Mouse (Mus musculus) spleen, adult 2 months (tissue): Measurements from ENCODE around the gene Pdhx. TPM values are rescaled to one million over a fixed set of nuclear protein-coding genes. Genes with fewer than 3 reads are reported as not detected.

Experiments
- DNase-seq, 2 experiments: peaks; one replicate each; pipeline versions ENCODE4 v3.0.0 to v3.0.0-alpha.2; 2012 to 2021; ENCODE audit warnings: low spot score in 2 of 2, low read depth in 1 of 2
- H3K27ac ChIP-seq: fragments of 200-500 bp; 2 replicates; pipeline ENCODE4 v1.5.1; 2012; ENCODE audit warnings: low read length, inconsistent platforms; ENCODE audit not compliant: insufficient read depth
- H3K27me3 ChIP-seq: fragments of 200-500 bp; 2 replicates; pipeline ENCODE4 v1.6.1; 2012; ENCODE audit warnings: mild to moderate bottlenecking, moderate library complexity, low read length, inconsistent platforms; ENCODE audit not compliant: control insufficient read depth, insufficient read depth
- H3K36me3 ChIP-seq: fragments of 200-500 bp; 2 replicates; pipeline ENCODE4 v1.6.1; 2012; ENCODE audit warnings: mild to moderate bottlenecking, low read length, inconsistent platforms; ENCODE audit not compliant: control insufficient read depth, insufficient read depth
- H3K4me1 ChIP-seq: fragments of 200-500 bp; 2 replicates; pipeline ENCODE4 v1.6.1; 2011; ENCODE audit warnings: inconsistent platforms; ENCODE audit not compliant: control insufficient read depth, insufficient read depth, insufficient read length
- H3K4me3 ChIP-seq: fragments of 200-500 bp; 2 replicates; pipeline ENCODE4 v1.5.1; 2011; ENCODE audit warnings: mild to moderate bottlenecking, inconsistent platforms; ENCODE audit not compliant: insufficient read depth, insufficient read length; ENCODE audit errors: extremely low read depth
- CTCF ChIP-seq: fragments of 200-500 bp; IDR thresholded peaks from 2 replicates; pipeline ENCODE4 v1.5.1; 2011; ENCODE audit warnings: mild to moderate bottlenecking, inconsistent platforms; ENCODE audit not compliant: insufficient read depth, insufficient read length, insufficient replicate concordance; ENCODE audit errors: extremely low read depth
- POLR2A ChIP-seq: fragments of 200-500 bp; IDR thresholded peaks from 2 replicates; pipeline ENCODE4 v1.6.1; 2011; ENCODE audit warnings: low read depth, low read length, inconsistent platforms
- WGBS: fragments of 180-500 bp; shearing (Covaris S2); methylation state at CpG from one replicate; pipeline ENCODE4 v1.1.7; 2018; 5-methylcytosine and 5-hydroxymethylcytosine counted together
- polyA plus RNA-seq: library from polyadenylated mRNA; depleted of rRNA; stranded (reverse); fragments of >200 nt; gene quantifications from 2 replicates; pipeline ENCODE4 v1.2.3, GENCODE M21; 2012

Pdhx gene
- polyA plus RNA-seq, 1 experiment = 4.7 TPM

DNA sequence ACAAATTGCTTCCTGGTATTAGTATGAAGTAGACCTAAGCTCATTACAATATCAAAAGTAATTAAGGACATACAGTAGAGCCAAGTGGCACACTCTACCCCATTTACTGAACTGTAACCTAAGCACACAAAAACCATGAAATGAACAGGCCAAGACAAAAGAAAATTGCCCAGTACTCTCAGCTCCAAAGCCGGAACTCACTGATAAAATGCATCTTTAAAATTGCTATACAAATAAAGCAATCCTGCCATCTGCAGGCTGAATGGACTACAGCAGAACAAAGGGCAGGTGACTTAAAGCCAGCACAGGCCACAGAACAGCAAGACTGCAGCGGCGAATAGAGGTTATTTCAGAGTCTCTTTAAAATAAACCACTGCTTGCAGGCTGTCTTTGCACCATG lies 10.4 kb downstream of the Pdhx start:
- no peaks in the 10 kb centered on the region for H3K27me3 ChIP-seq
- H3K4me3 ChIP-seq = no peak overlapping the region
- no peaks in the 10 kb centered on the region for H3K4me1 ChIP-seq
- 49% methylated on average over 3 of the region's 3 CpGs for WGBS
- TF ChIP-seq CTCF (no peak), POLR2A (no peak)
- DNase-seq = peak in 1 of 2 experiments; percentile 25
- H3K36me3 ChIP-seq = peaks cover under 1% of the 10 kb centered on the region; the same call in 1 of the 2 replicates
- no peak overlapping the region for H3K27ac ChIP-seq

DNA sequence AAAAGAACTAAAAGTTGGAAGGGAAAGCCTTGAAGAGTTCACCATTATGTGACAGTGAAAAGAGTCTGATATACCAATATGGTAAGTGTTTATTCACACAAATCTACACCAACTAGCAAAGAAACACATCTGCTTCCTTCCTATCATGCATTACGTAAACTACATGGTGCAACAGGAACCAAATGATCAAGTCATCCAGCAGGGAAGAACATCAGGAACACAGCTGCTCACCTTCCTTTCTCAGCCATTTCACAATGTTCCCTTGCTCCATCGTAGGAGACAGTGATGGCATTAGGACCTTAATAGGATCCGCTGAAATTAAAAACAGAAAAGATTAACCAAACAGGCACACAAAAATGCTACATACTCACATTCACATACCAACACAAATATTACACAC lies 15.0 kb downstream of the Pdhx start:
- WGBS = 91% methylated on average over 3 of the region's 3 CpGs

DNA sequence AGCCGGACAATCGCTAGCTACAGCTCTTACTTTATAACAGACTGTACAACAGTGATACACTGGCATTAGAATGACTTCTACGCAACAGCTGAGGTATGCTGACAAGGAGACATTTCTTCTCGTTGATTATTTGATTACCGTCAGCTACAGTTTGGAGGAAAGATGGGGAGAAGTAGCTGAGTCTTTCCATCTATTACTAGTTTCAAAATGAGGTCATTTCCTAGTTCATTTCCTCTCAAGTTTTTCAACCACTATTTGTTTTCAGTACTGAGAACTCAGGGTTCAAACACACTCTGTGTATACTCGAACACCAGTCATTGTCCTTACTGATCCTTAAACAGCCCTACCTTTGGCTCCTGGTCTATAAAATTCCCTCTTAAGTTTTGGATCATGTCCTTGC lies 17.5 kb downstream of the Pdhx start:
- Histone ChIP-seq H3K27me3 (no peaks in the 10 kb centered on the region), H3K36me3 (peaks cover 1% of the 10 kb centered on the region; the same call in 1 of the 2 replicates), H3K4me3 (no peak overlapping the region), H3K27ac (no peak overlapping the region), H3K4me1 (peaks cover 3% of the 10 kb centered on the region; the same call in 1 of the 2 replicates)
- no peak for TF ChIP-seq POLR2A
- no peak for TF ChIP-seq CTCF
- WGBS = 85% methylated on average over 6 of the region's 6 CpGs
- DNase-seq = no peak

More for the DNA sequence above, 15.0 kb downstream of the Pdhx start:
- Histone ChIP-seq H3K27me3 (no peaks in the 10 kb centered on the region), H3K36me3 (peaks cover 1% of the 10 kb centered on the region; the same call in 1 of the 2 replicates), H3K4me1 (no peaks in the 10 kb centered on the region; the same call in 1 of the 2 replicates), H3K4me3 (no peak overlapping the region), H3K27ac (no peak overlapping the region)
- no peak for DNase-seq
- TF ChIP-seq CTCF (no peak), POLR2A (no peak)

DNA sequence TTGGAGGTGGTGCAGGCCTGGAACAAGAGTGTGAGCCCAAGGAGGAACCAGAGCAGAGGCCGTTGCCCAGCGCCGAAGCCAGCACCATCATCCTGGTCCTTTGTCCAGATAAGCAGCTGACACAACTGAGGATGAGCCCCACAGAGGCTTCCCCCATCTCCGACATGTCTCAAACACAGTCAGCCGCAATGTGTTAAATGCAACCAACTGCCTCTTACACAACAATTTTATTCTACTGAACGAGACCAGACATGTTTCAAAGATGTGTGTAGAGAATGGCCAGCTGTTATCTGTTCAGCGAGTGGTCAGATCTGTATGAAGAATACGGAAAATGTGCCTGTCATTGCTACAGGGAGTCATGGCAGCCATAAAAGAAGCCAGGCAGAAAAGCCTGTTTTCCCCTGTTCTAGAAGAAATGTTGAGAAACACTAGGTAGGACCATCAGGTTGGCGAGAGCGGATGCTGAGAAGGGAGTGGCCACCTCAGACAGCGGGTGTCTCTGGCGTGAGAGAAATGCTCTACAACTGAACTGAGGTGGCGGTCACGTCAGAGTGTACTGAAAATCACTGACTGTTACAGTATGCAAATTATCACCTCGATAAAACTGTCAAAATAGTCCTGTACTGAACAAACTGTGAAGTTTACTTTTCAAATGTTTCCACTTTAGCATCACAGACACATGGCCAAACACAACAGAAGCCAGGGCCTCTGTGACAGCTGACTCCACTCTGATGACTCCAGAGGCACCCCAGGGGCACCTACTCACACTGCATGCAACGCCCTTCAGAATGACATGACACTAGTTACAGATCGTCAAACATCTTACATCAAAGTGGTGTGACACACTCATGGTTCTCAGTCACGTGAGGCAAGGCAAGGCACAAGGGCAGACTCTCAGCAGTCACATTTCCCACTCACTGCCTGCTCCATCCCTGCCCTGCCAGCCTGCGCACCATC lies 21.1 kb downstream of the Pdhx start:
- peaks cover 3% of the 10 kb centered on the region; the same call in 1 of the 2 replicates for H3K4me1 ChIP-seq
- DNase-seq = peak in 1 of 2 experiments; percentile 44
- no peaks in the 10 kb centered on the region for H3K36me3 ChIP-seq
- H3K4me3 ChIP-seq = no peak overlapping the region
- 80% methylated on average over 19 of the region's 19 CpGs for WGBS
- H3K27ac ChIP-seq = no peak overlapping the region; the same call in 1 of the 2 replicates
- no peak for TF ChIP-seq CTCF
- TF ChIP-seq POLR2A = no peak
- no peaks in the 10 kb centered on the region for H3K27me3 ChIP-seq

DNA sequence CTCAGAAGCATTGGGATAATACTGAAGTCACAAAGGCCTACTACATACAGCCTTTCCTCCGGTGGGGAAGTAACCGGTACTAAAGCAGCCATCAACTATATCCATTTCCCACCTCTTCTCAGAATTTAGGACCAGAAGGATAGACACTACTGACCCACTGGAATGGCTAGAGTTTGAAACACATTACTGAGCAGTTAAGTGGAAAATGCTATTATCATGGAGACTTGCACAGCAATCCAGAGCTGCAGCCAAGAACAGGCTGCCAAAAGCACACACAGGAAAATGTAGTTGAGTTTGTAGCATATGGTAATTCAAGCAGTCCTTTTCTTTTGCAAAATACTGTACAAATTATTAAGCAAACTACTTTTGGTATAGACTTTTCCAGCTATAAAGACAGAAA lies 28.0 kb downstream of the Pdhx start:
- Histone ChIP-seq H3K27me3 (no peaks in the 10 kb centered on the region), H3K4me3 (no peak overlapping the region), H3K4me1 (no peaks in the 10 kb centered on the region), H3K36me3 (no peaks in the 10 kb centered on the region), H3K27ac (no peak overlapping the region)
- WGBS = 96% methylated on average over 2 of the region's 2 CpGs
- DNase-seq = no peak
- TF ChIP-seq POLR2A = no peak
- no peak for TF ChIP-seq CTCF

DNA sequence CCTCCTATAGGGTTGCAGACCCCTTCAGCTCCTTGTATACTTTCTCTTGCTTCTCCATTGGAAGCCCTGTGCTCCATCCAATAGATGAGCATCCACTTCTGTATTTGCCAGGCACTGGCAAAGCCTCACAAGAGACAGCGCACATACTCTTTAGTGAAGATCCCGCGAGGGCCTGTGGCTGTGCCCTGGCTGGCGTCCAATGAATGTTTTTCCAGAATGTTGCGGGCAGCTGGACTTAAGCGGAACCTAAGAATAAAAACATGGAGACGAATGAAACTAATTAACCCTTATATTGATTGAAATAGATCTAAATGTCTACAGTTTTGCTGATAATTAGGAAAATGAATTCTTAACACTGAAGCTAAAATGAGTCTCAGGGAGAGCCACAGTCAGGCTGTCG lies 32.4 kb downstream of the Pdhx start:
- Histone ChIP-seq H3K27ac (no peak overlapping the region), H3K4me3 (no peak overlapping the region), H3K27me3 (no peaks in the 10 kb centered on the region), H3K4me1 (no peaks in the 10 kb centered on the region), H3K36me3 (peaks cover 3% of the 10 kb centered on the region; the same call in 1 of the 2 replicates)
- WGBS = 92% methylated on average over 8 of the region's 8 CpGs
- DNase-seq = no peak
- TF ChIP-seq CTCF (no peak), POLR2A (no peak)

DNA sequence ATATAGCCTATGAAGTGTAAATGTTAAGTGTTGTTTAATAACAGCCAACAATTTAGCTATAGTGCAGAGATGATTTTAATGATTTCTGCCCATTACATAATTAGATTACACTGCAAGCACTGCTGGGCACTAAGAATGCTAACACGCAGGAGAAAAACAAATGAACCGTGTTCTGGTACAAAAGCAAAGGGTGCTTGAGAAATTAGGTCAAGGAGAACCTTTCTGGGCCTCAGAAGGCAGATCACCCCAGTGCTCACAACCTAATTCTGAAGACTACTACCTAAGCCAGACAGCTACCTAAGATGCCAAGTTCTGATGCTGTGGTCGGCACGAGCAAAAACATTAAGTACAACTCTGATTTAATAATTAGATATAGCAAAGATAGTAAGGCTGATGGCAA lies 35.5 kb downstream of the Pdhx start:
- no peaks in the 10 kb centered on the region for H3K4me1 ChIP-seq
- TF ChIP-seq POLR2A (no peak), CTCF (no peak)
- no peak for DNase-seq
- H3K36me3 ChIP-seq = peaks cover 5% of the 10 kb centered on the region; the same call in 1 of the 2 replicates
- H3K27me3 ChIP-seq = no peaks in the 10 kb centered on the region
- WGBS = 92% methylated on average over 4 of the region's 4 CpGs
- no peak overlapping the region for H3K4me3 ChIP-seq
- H3K27ac ChIP-seq = no peak overlapping the region
